Mouse (Mus musculus): ENCODE results near the gene Tmem211.
A peak's percentile ranks its signal among the peaks of the same experiment; 100 is the strongest.

The Tmem211 gene

GRCm38 (mm10) chr5:113214041-113214440, 12.7 kb upstream of the Tmem211 start:
- DNase-seq: no peak

GRCm38 (mm10) chr5:113214455-113214854, 12.3 kb upstream of the Tmem211 start:
- no peak for DNase-seq

GRCm38 (mm10) chr5:113215610-113216011, 11.1 kb upstream of the Tmem211 start:
- no peak for DNase-seq

GRCm38 (mm10) chr5:113216328-113216960, 10.3 kb upstream of the Tmem211 start:
- DNase-seq: no peak

- DNase-seq: no peak
Observed at GRCm38 (mm10) chr5:113217076-113217475, 9.6 kb upstream of the Tmem211 start.

- no peak for DNase-seq
Observed at GRCm38 (mm10) chr5:113218617-113219235, 8.0 kb upstream of the Tmem211 start.

GRCm38 (mm10) chr5:113219450-113219849, 7.3 kb upstream of the Tmem211 start:
- no peak for DNase-seq

- no peak for DNase-seq
Observed at GRCm38 (mm10) chr5:113219876-113220275, 6.8 kb upstream of the Tmem211 start.

GRCm38 (mm10) chr5:113220383-113221146, 6.1 kb upstream of the Tmem211 start:
- DNase-seq: peak; percentile 17

GRCm38 (mm10) chr5:113221147-113221865, 5.4 kb upstream of the Tmem211 start, which contains the start of gene 2900026A02Rik:
TSS of gene 2900026A02Rik (minus strand) at chr5:113221236.
- DNase-seq: peak; percentile 84

GRCm38 (mm10) chr5:113223888-113224287, 2.8 kb upstream of the Tmem211 start:
- DNase-seq: no peak

GRCm38 (mm10) chr5:113225271-113225670, 1.4 kb upstream of the Tmem211 start:
- DNase-seq: no peak

GRCm38 (mm10) chr5:113225686-113226435, 848 bp upstream of the Tmem211 start:
- DNase-seq: no peak

- DNase-seq: no peak
Observed at GRCm38 (mm10) chr5:113230196-113230595, 3.5 kb downstream of the Tmem211 start.

- no peak for DNase-seq
Observed at GRCm38 (mm10) chr5:113249263-113249930, 22.7 kb downstream of the Tmem211 start.

- no peak for DNase-seq
Observed at GRCm38 (mm10) chr5:113250806-113251205, 24.1 kb downstream of the Tmem211 start.

- no peak for DNase-seq
Observed at GRCm38 (mm10) chr5:113265637-113266036, 38.9 kb downstream of the Tmem211 start.

- DNase-seq: no peak
Observed at GRCm38 (mm10) chr5:113268246-113268645, 41.5 kb downstream of the Tmem211 start.

GRCm38 (mm10) chr5:113270043-113270442, 43.3 kb downstream of the Tmem211 start:
- DNase-seq: no peak

GRCm38 (mm10) chr5:113271207-113271811, 44.6 kb downstream of the Tmem211 start:
- DNase-seq: no peak

- DNase-seq: no peak
Observed at GRCm38 (mm10) chr5:113275839-113276238, 49.1 kb downstream of the Tmem211 start.
